Mouse (Mus musculus): ENCODE measurements around the gene AU022252.

DNA sequence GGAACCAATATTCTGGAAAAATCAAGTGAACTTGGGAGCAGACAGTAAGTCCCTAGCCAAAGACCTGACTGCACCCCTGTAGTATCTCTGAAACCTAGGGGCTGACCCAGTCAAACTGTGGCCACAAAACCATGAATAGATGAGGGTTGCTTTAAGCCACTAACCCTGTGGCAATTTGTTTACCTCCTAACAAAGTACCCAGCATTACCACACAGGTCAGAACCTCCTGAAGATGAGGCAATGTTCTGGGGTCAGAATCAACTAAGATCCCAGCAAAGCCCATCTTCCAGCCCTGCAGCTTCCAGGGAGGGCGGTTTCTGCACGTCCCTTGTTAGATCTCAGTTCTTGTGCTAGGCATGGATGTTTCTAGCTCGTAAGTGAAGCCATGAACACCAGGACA, 8.0 kb downstream of the AU022252 start:
- TF ChIP-seq EP300 (IDR thresholded peaks at IDR 0.05; ENCODE audit: insufficient read depth, low read depth, low read length), result no peak
- no peak for TF ChIP-seq POLR2A (IDR thresholded peaks at IDR 0.05; ENCODE audit: insufficient read depth, low read depth, low read length)
- TF ChIP-seq CTCF (IDR thresholded peaks at IDR 0.05), result no peak

Data from heart, adult 2 months (tissue).